Mouse (Mus musculus) heart, adult 2 months (tissue): ENCODE data around the gene Med29. TPM values are rescaled to one million over a fixed set of nuclear protein-coding genes. Genes with fewer than 3 reads are reported as not detected.

Experiments
- DNase-seq, 2 experiments: peaks; one replicate each; pipeline ENCODE4 v3.0.0; 2021
- H3K27ac ChIP-seq: fragments of 200-600 bp; 2 replicates; pipeline ENCODE4 v1.8.1; 2022
- H3K27me3 ChIP-seq: fragments of 200-500 bp; 2 replicates; pipeline ENCODE4 v1.6.1; 2012; ENCODE audit warnings: mild to moderate bottlenecking, low read length, inconsistent platforms, mixed read lengths; ENCODE audit not compliant: control insufficient read depth, insufficient read depth
- H3K36me3 ChIP-seq: fragments of 200-500 bp; 2 replicates; pipeline ENCODE4 v1.6.1; 2012; ENCODE audit warnings: low read length, inconsistent platforms; ENCODE audit not compliant: control insufficient read depth, insufficient read depth
- H3K4me1 ChIP-seq: fragments of 200-500 bp; 2 replicates; pipeline ENCODE4 v1.6.1; 2011; ENCODE audit warnings: low read length; ENCODE audit not compliant: control insufficient read depth, insufficient read depth
- H3K4me3 ChIP-seq: fragments of 200-600 bp; 2 replicates; pipeline ENCODE4 v1.8.1; 2022
- H3K79me2 ChIP-seq: fragments of 200-500 bp; replicated peaks from 2 replicates; pipeline ENCODE4 v1.6.1; 2012; ENCODE audit warnings: mild to moderate bottlenecking, inconsistent platforms, low read length, moderate library complexity, mixed read lengths; ENCODE audit not compliant: control insufficient read depth, insufficient read depth
- H3K9ac ChIP-seq: fragments of 200-500 bp; 2 replicates; pipeline ENCODE4 v1.6.1; 2012; ENCODE audit warnings: low read depth, mild to moderate bottlenecking, control low read depth, inconsistent platforms, low read length, mixed read lengths
- CTCF ChIP-seq: fragments of 200-600 bp; IDR thresholded peaks from 2 replicates; pipeline ENCODE4 v1.8.1; 2022; ENCODE audit warnings: antibody characterized with exemption, mild to moderate bottlenecking, moderate library complexity
- EP300 ChIP-seq: fragments of 200-500 bp; IDR thresholded peaks from 2 replicates; pipeline ENCODE4 v1.6.1; 2011; ENCODE audit warnings: low read depth, low read length, control low read depth; ENCODE audit not compliant: insufficient read depth
- POLR2A ChIP-seq: fragments of 200-500 bp; IDR thresholded peaks from 2 replicates; pipeline ENCODE4 v1.6.1; 2011; ENCODE audit warnings: mild to moderate bottlenecking, low read depth, low read length, control low read depth; ENCODE audit not compliant: insufficient read depth
- WGBS: fragments of 180-500 bp; shearing (Covaris S2); methylation state at CpG from one replicate; pipeline ENCODE4 v1.1.7; 2018; 5-methylcytosine and 5-hydroxymethylcytosine counted together
- intact Hi-C: fragments of 180-260 bp; cut with DNase I; formaldehyde crosslinking; loops from one replicate; pipeline ENCODE4 v1.15.1; 2025
- polyA plus RNA-seq: library from polyadenylated mRNA; depleted of rRNA; stranded (reverse); fragments of >200 nt; gene quantifications from 2 replicates; pipeline ENCODE4 v1.2.3, GENCODE M21; 2012
- total RNA-seq, 2 experiments: library from RNA; stranded (reverse); gene quantifications; 2 replicates each; pipeline ENCODE4 v1.2.3; 2021

Gene Med29
- total and polyA plus RNA-seq, 3 experiments = 20.8 to 48.8 (median 21.5) TPM

DNA sequence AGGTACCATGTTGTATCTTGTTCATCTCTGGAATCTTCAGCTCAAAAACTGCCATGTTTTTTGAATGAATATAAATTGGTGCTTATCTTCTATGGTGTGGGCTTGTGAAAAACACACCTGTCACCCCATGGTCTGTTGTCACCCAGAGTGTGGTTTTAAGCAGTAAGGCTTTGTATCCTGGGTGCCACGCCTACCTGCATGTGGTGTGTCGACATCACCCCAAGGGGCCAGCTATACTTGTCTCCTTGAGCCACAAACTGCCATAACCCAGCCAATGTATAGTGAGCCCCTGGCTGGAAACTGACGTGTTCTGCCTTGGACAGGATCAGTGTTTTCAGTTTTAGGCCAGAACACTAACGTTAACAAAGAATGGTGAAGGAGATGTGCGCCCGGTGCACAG is 8.3 kb downstream of the Med29 start:
- Histone ChIP-seq H3K9ac (no peak overlapping the region), H3K79me2 (no peaks in the 10 kb centered on the region), H3K27me3 (no peaks in the 10 kb centered on the region), H3K4me3 (no peak overlapping the region), H3K27ac (no peak overlapping the region; the same call in 1 of the 2 replicates), H3K4me1 (peaks cover 19% of the 10 kb centered on the region), H3K36me3 (0 out of 2 replicates have a peak, but pooled peaks cover 5% of the 10 kb centered on the region)
- intact Hi-C loops = loop anchor here (5.0 kb wide), 1 partner anchor 428 kb away; no protein-coding TSS in a partner anchor
- 86% methylated on average over 6 of the region's 6 CpGs for WGBS
- DNase-seq = no peak
- no peak for TF ChIP-seq POLR2A
- no peak for TF ChIP-seq EP300
- no peak for TF ChIP-seq CTCF

DNA sequence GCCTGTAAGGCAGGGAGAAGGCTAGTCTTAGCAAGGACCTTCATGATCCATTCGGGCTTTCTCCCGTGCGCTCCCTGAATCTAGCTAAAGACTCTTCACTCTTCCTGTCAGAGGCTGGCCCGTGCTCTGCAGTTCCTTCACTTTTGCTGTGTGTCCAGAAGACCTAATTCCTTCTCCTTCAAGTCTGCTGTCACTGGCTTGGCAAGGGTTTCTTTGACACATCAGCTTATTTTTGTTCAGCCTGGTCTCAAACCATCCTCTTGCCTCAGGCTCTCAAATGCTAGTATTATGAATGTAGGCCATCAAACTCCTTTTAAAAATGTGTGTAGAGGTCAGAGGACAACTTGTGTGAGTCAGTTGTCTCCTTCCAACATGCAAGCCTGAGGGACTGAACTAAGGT is 8.9 kb downstream of the Med29 start:
- peaks cover 19% of the 10 kb centered on the region for H3K4me1 ChIP-seq
- H3K9ac ChIP-seq = no peak overlapping the region
- WGBS = 47% methylated on average over 4 of the region's 4 CpGs

DNA sequence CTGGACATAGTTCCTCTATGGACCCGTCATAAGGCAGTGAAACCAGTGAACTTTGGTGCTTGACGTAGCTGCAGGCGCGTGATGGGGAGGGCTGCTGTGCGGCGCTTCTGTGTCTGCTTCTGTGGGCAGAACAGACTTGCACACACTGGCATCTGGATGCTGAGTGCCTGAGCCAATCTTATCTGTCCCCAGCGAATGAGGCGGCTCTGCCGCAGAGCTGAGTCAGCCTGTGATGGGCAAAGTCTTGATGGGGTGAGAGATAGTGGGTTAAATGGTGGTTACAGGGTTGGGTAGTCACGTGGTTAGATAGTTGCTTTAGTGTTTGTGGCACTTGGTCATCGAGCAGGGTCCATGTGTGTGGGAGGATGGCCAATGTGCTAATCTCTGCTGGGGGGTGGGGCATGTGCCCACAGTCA is 9.5 kb downstream of the Med29 start:
- peaks cover 19% of the 10 kb centered on the region for H3K4me1 ChIP-seq

More for the DNA sequence above, 8.9 kb downstream of the Med29 start:
- Histone ChIP-seq H3K79me2 (no peaks in the 10 kb centered on the region), H3K4me3 (no peak overlapping the region), H3K27me3 (no peaks in the 10 kb centered on the region), H3K27ac (peak overlapping the region; percentile 93), H3K36me3 (0 out of 2 replicates have a peak, but pooled peaks cover 5% of the 10 kb centered on the region)
- TF ChIP-seq EP300 = no peak
- intact Hi-C loops = loop anchor here (5.0 kb wide), 1 partner anchor 429 kb away; no protein-coding TSS in a partner anchor
- no peak for DNase-seq

DNA sequence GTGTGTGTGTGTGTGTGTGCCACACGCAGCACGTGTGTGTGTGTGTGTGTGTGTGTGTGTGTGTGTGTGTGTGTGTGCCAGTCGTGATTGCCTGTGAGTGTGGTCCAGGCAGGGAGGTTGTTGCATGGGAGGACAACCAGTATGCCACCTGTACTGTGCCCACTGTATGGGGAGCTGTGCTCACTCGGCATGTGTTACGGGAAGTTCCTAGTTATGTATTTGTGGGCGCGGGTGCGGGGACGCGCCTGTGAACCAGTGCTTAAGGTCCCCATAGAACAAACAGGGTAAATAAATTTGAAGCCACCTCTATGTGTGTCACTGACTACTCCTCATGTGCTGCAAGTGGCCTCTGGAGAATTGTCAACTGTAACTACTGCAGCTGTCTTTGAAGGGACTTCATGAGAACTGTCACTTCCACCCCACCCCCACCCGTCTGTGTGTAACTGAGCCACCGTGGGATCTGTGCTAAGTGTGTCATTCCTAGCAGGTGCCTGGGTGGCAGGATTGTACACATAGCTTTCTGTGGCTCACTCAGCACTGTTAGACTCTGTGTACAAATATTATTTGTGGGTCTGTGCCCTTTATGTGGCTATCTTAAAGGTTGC is 10.1 kb downstream of the Med29 start:
- Histone ChIP-seq H3K4me3 (no peak overlapping the region), H3K4me1 (peaks cover 19% of the 10 kb centered on the region), H3K27ac (peak overlapping the region; percentile 93), H3K27me3 (no peaks in the 10 kb centered on the region), H3K9ac (peak overlapping the region; percentile 58), H3K79me2 (no peaks in the 10 kb centered on the region; the same call in 1 of the 2 replicates), H3K36me3 (0 out of 2 replicates have a peak, but pooled peaks cover 5% of the 10 kb centered on the region)
- DNase-seq = no peak
- WGBS = 7% methylated on average over 10 of the region's 12 CpGs
- intact Hi-C loops = loop anchor here (5.0 kb wide), 1 partner anchor 430 kb away; no protein-coding TSS in a partner anchor
- TF ChIP-seq EP300 (no peak; the same call in 1 of the 2 replicates), POLR2A (no peak), CTCF (no peak)

More for the DNA sequence above, 9.5 kb downstream of the Med29 start:
- WGBS = 13% methylated on average over 11 of the region's 11 CpGs
- Histone ChIP-seq H3K9ac (peak overlapping the region; percentile 58), H3K27ac (peak overlapping the region; percentile 93), H3K79me2 (no peaks in the 10 kb centered on the region), H3K27me3 (no peaks in the 10 kb centered on the region), H3K36me3 (0 out of 2 replicates have a peak, but pooled peaks cover 5% of the 10 kb centered on the region), H3K4me3 (no peak overlapping the region)
- DNase-seq = peak; percentile 65 to 80
- TF ChIP-seq EP300 (no peak; the same call in 1 of the 2 replicates), CTCF (no peak), POLR2A (peak; percentile 33; the same call in 1 of the 2 replicates)
- intact Hi-C loops = loop anchor here (5.0 kb wide), 1 partner anchor 429 kb away; no protein-coding TSS in a partner anchor

DNA sequence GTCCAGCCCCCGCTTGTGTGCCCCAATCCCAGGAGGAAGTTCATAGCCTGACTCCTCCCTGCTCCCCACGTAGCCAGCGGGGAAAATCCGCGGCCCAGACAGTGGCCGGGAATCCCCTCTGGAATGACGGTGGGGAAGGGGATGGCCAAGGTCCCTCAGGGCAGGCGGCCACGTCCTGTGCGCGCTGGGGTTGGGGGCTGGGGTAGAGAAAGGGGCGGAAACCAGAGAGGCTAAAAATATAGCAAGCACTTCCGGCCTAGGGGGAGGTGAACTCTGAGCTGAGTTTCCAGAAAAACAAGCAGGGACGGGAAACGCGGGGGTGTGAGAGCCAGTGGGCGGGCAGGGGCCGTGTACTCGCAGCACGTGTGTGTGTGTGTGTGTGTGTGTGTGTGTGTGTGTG is 10.6 kb downstream of the Med29 start:
- Histone ChIP-seq H3K36me3 (peaks cover 5% of the 10 kb centered on the region; the same call in 1 of the 2 replicates), H3K27ac (peak overlapping the region; percentile 93), H3K9ac (peak overlapping the region; percentile 76), H3K79me2 (no peaks in the 10 kb centered on the region; the same call in 1 of the 2 replicates), H3K4me1 (peaks cover 19% of the 10 kb centered on the region), H3K4me3 (peak overlapping the region; percentile 58), H3K27me3 (no peaks in the 10 kb centered on the region)
- TF ChIP-seq CTCF (no peak), POLR2A (peak; percentile 60), EP300 (peak; percentile 83; the same call in 1 of the 2 replicates)
- intact Hi-C loops = loop anchor here (5.0 kb wide), 1 partner anchor 430 kb away; no protein-coding TSS in a partner anchor
- under 1% methylated on average over 19 of the region's 20 CpGs for WGBS
- DNase-seq = peak; percentile 89 to 93
